Mouse (Mus musculus) forebrain, embryonic 14.5 days (tissue): ENCODE data around the gene Rdh9. TPM values are rescaled to one million over a fixed set of nuclear protein-coding genes. Genes with fewer than 3 reads are reported as not detected.
A peak's percentile ranks its signal among the peaks of the same experiment; 100 is the strongest.

Experiments
- ATAC-seq: fragments of 200-750 bp; cut with Nextera tagmentation; 2 replicates; pipeline ENCODE4 v1.8.0; 2017; ENCODE audit warnings: mild to moderate bottlenecking, moderate library complexity
- DNase-seq: peaks from one replicate; pipeline ENCODE4 v3.0.0-alpha.2; 2015; ENCODE audit warnings: low spot score
- H3K27ac ChIP-seq: fragments of 300-500 bp; sonication (generic); 2 replicates; pipeline ENCODE4 v1.5.1; 2014; ENCODE audit warnings: low read depth, mild to moderate bottlenecking, control low read depth, low read length, moderate library complexity
- H3K27me3 ChIP-seq: fragments of 300-500 bp; sonication (generic); replicated peaks from 2 replicates; pipeline ENCODE4 v1.6.1; 2014; ENCODE audit warnings: low read length, control low read depth, mixed read lengths; ENCODE audit not compliant: control insufficient read depth, insufficient read depth
- H3K36me3 ChIP-seq: fragments of 300-500 bp; sonication (generic); 2 replicates; pipeline ENCODE4 v1.6.1; 2014; ENCODE audit warnings: low read length, control low read depth; ENCODE audit not compliant: control insufficient read depth, insufficient read depth
- H3K4me1 ChIP-seq: fragments of 300-500 bp; sonication (generic); 2 replicates; pipeline ENCODE4 v1.6.1; 2014; ENCODE audit warnings: antibody characterized with exemption, low read length, control low read depth; ENCODE audit not compliant: control insufficient read depth, insufficient read depth
- H3K4me2 ChIP-seq: fragments of 300-500 bp; sonication (generic); 2 replicates; pipeline ENCODE4 v1.6.1; 2014; ENCODE audit warnings: mild to moderate bottlenecking, control low read depth, low read length
- H3K4me3 ChIP-seq: fragments of 300-500 bp; sonication (generic); 2 replicates; pipeline ENCODE4 v1.5.1; 2014; ENCODE audit warnings: low read depth, low read length, control low read depth
- H3K9ac ChIP-seq: fragments of 300-500 bp; sonication (generic); 2 replicates; pipeline ENCODE4 v1.6.1; 2014; ENCODE audit warnings: mild to moderate bottlenecking, low read length, control low read depth, moderate library complexity
- H3K9me3 ChIP-seq: fragments of 300-500 bp; sonication (generic); replicated peaks from 2 replicates; pipeline ENCODE4 v1.6.1; 2016; ENCODE audit warnings: low read length, control low read depth, mixed read lengths; ENCODE audit not compliant: control insufficient read depth
- WGBS: fragments of 180-500 bp; shearing (Covaris S2); extraction: QIAGEN DNeasy Blood & Tissue Kit; methylation state at CpG from one replicate; pipeline ENCODE4 v1.1.7; 2014; 5-methylcytosine and 5-hydroxymethylcytosine counted together
- polyA plus RNA-seq: library from polyadenylated mRNA; unstranded; fragments of >200 nt; fragmentation: Nextera tagmentation; extraction: Ambion mirVana; gene quantifications from 2 replicates; pipeline ENCODE4 v1.2.1, GENCODE M21; 2014

Rdh9 gene
- polyA plus RNA-seq: 0.08 and 0.12 TPM in 2 replicates

DNA sequence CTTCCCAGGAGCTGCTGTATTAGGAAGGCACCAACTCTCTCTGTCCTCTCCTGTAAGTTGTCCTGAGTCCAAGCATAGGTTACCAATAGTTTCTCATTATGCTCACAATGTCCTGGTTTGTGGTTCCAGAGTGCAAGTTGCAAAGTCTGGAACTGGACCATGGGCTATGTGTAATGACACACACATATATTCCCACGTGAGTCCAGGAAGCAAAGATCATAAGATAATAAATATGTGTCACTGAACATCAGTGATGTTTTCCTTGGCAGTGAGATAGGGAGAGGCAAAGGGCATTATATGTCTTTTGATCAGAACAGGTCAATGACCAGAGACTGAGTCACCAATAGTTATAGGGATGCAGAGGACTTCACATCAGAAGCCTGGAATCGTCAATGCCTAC is at the start of gene Rdh9:
TSS of gene Rdh9 (plus strand) at position 376 of the 400 bp plus-strand sequence.
- Histone ChIP-seq H3K27me3 (no peaks in the 10 kb centered on the region), H3K4me1 (no peaks in the 10 kb centered on the region), H3K4me3 (no peak within 1 kb of the TSS), H3K9me3 (no peaks in the 10 kb centered on the region), H3K27ac (no peak within 1 kb of the TSS), H3K4me2 (no peak within 1 kb of the TSS), H3K9ac (no peak within 1 kb of the TSS), H3K36me3 (no peaks in the 10 kb centered on the region)
- ATAC-seq: no peak
- 81% methylated on average over 2 of the region's 2 CpGs for WGBS
- no peak for DNase-seq

DNA sequence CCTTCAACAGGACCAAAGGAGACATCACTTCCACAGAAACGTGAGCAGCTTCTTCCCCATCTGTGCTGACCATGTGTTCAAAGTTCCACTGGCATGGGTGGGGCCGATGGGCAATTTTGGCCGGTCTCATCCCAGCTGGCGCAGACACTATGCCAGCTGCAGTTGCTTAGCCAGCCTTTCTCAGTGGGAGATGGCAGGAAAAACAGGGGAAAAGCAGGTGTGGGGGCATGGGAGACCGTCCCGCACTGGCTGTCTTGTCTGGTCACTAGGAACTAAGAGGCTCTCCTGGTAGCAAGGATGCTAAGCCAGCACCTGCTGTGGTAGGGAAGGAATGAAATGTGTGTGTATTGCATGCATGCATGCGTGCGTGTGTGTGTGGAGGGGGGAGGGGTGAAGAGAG is 47.7 kb upstream of the Rdh9 start:
- Histone ChIP-seq H3K36me3 (no peaks in the 10 kb centered on the region), H3K9ac (no peak overlapping the region), H3K9me3 (no peaks in the 10 kb centered on the region), H3K27me3 (no peaks in the 10 kb centered on the region; the same call in 1 of the 2 replicates), H3K4me2 (no peak overlapping the region), H3K4me3 (no peak overlapping the region), H3K27ac (no peak overlapping the region), H3K4me1 (peaks cover 7% of the 10 kb centered on the region; the same call in 1 of the 2 replicates)
- WGBS: 74% methylated on average over 8 of the region's 8 CpGs
- ATAC-seq: no peak
- no peak for DNase-seq

DNA sequence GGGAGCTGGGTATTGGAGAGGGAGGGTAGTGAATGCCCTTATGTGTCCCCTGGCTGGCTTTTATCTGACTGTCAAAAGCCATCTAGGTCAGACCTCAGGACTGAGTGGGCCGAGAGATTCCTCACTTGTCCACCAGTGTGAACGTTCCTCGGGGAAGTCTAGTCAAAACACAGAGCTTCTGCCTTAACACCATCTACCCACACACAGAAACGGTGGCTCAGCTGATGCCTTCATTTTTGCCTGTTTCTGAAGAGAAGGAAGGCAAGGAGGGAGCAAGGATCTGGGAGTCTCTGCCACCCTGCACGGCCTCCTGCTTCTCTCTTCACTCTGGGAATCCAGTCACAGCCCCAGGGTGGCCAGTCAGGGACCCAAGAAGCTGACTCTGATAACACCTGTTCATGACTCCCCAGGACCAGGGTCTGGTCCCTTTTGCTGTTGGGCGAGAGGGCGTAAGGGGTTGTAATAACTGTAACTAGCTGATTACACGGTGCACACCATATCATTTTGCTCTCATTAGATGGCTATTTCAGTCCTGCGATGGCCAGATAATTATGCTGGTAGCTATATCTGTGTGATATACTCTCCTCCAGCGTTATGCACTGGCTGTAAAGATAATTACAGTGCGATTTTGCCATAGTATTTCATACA is 45.8 kb upstream of the Rdh9 start:
- 49% methylated on average over 11 of the region's 11 CpGs for WGBS

DNA sequence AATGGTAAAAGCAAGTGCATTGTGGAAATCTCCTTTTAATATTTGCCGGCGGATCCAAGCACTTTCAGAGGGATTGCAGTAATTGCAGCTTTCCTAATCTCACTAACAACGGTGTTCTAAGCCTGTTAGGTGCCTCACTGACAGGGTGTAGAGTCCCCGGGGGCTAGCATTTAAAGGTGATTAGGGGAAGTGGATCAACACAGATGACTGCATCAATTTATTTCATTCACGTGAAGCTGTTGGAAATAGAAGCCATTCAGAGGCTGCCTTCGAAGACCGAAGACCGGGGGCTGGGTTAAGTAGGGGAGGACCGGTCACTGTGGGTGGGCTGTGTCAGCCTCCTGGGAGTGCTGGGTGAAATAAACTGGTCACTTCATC is 45.3 kb upstream of the Rdh9 start:
- Histone ChIP-seq H3K4me2 (no peak overlapping the region), H3K9me3 (no peaks in the 10 kb centered on the region), H3K9ac (peak overlapping the region; percentile 2; the same call in 1 of the 2 replicates), H3K4me1 (peaks cover 7% of the 10 kb centered on the region; the same call in 1 of the 2 replicates), H3K4me3 (no peak overlapping the region), H3K27me3 (no peaks in the 10 kb centered on the region; the same call in 1 of the 2 replicates), H3K36me3 (no peaks in the 10 kb centered on the region), H3K27ac (no peak overlapping the region)
- ATAC-seq (no peak), DNase-seq (no peak)
- 5% methylated on average over 9 of the region's 9 CpGs for WGBS

More for the DNA sequence above, 45.8 kb upstream of the Rdh9 start:
- H3K4me2 ChIP-seq: no peak overlapping the region
- no peaks in the 10 kb centered on the region for H3K9me3 ChIP-seq
- H3K27ac ChIP-seq: no peak overlapping the region
- no peak for ATAC-seq
- no peaks in the 10 kb centered on the region for H3K36me3 ChIP-seq
- DNase-seq: no peak
- no peak overlapping the region for H3K4me3 ChIP-seq
- H3K4me1 ChIP-seq: peaks cover 7% of the 10 kb centered on the region; the same call in 1 of the 2 replicates
- 0 out of 2 replicates have a peak overlapping the region, but pooled peaks have one; percentile 2 for H3K9ac ChIP-seq
- no peaks in the 10 kb centered on the region; the same call in 1 of the 2 replicates for H3K27me3 ChIP-seq

DNA sequence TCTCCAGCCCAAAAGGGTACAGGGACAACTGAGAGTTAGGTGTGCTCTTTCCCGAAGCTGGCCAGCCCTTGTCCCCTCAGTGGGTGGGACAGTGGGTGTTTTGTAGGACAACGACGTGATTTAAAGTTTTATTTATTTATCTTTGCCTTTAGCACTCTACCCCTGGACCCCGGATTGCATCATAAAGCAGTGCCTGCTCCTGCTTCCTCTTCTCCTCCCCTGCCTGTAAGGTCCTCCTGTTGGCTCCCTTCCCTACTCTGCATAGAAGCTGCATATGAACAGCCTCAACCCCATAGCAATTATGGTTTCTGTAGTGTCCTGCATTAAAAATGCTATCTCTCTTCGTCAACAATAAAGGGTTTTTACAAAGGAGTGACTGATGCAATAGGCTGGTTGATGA is 44.8 kb upstream of the Rdh9 start:
- peaks cover 7% of the 10 kb centered on the region; the same call in 1 of the 2 replicates for H3K4me1 ChIP-seq
- H3K27ac ChIP-seq: no peak overlapping the region
- 32% methylated on average over 5 of the region's 5 CpGs for WGBS
- no peak overlapping the region for H3K4me2 ChIP-seq
- no peaks in the 10 kb centered on the region for H3K36me3 ChIP-seq
- H3K9ac ChIP-seq: peak overlapping the region; percentile 2; the same call in 1 of the 2 replicates
- no peaks in the 10 kb centered on the region for H3K9me3 ChIP-seq
- DNase-seq (no peak), ATAC-seq (no peak)
- no peak overlapping the region for H3K4me3 ChIP-seq
- no peaks in the 10 kb centered on the region; the same call in 1 of the 2 replicates for H3K27me3 ChIP-seq

DNA sequence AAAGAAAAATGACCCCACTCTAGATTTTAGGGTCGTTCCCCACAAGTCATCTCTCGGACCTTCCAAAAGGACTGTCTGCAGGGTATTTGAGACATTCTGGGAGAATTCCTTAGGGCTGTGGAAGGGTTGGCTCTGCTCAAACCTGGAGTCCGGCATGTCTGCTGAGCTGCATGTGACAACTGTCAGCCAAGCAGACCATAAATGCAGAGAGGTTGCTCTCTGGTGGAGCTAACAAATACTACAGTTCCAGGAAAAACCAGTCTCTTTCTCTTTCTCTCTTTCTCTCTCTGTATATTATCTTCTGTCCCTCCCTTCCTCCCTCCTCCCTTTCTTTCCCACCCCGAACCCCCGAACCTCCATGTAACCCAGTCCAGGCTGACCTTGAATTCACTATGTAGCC is 41.8 kb upstream of the Rdh9 start:
- Histone ChIP-seq H3K9me3 (no peaks in the 10 kb centered on the region), H3K27me3 (no peaks in the 10 kb centered on the region), H3K9ac (no peak overlapping the region), H3K4me3 (no peak overlapping the region), H3K4me2 (no peak overlapping the region), H3K36me3 (no peaks in the 10 kb centered on the region), H3K27ac (no peak overlapping the region), H3K4me1 (peaks cover 4% of the 10 kb centered on the region; the same call in 1 of the 2 replicates)
- WGBS: 59% methylated on average over 5 of the region's 5 CpGs
- ATAC-seq: no peak
- DNase-seq: peak; percentile 63

DNA sequence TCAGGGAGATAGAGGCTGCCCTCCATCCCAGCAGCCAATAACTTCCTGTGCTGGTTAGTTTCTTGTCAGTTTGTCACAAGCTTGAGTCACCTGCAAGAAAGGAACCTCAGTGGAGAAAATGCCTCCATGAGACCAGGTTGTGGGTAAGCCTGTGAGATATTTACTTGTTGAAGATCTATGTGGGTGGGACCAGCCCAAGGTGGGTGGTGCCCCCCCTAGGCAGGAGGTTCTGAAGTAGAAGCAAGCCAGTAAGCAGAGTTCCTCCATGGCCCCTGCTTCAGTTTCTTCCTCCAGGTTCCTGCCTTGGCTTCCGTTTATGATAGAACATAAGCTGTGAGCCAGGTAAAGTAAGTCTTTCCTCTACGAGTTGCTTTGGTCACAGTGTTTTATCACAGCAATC is 39.9 kb upstream of the Rdh9 start:
- H3K36me3 ChIP-seq: peaks cover under 1% of the 10 kb centered on the region
- ATAC-seq (no peak), DNase-seq (no peak)
- 70% methylated on average over 2 of the region's 2 CpGs for WGBS
- H3K9ac ChIP-seq: no peak overlapping the region
- no peak overlapping the region for H3K4me2 ChIP-seq
- no peak overlapping the region for H3K27ac ChIP-seq
- H3K27me3 ChIP-seq: no peaks in the 10 kb centered on the region
- H3K4me3 ChIP-seq: no peak overlapping the region
- peaks cover 9% of the 10 kb centered on the region for H3K4me1 ChIP-seq
- H3K9me3 ChIP-seq: no peaks in the 10 kb centered on the region

DNA sequence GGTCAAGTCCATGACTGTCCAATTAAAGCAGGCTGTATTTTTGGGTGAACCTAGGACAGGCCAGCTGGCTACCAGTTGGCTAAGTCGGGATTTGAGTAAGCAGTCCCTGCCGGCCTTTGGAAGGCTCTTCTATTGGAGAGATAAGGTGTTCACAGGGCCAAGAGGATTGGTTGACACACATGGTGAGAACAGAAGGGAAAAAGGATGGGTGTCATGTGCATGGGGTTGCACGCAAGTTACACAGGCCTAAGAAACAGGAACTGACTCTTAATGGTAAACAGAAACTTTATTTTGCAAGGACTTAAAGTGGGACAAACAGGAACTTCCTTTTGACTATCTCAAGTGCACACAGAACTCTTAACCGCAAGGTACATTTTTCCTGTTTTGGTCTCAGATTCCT is 39.3 kb upstream of the Rdh9 start:
- H3K4me2 ChIP-seq: no peak overlapping the region
- 76% methylated on average over 4 of the region's 4 CpGs for WGBS
- ATAC-seq (no peak), DNase-seq (no peak)
- no peaks in the 10 kb centered on the region for H3K9me3 ChIP-seq
- peaks cover 9% of the 10 kb centered on the region for H3K4me1 ChIP-seq
- H3K27me3 ChIP-seq: no peaks in the 10 kb centered on the region
- no peak overlapping the region for H3K9ac ChIP-seq
- H3K4me3 ChIP-seq: no peak overlapping the region
- H3K27ac ChIP-seq: no peak overlapping the region
- peaks cover 7% of the 10 kb centered on the region for H3K36me3 ChIP-seq

DNA sequence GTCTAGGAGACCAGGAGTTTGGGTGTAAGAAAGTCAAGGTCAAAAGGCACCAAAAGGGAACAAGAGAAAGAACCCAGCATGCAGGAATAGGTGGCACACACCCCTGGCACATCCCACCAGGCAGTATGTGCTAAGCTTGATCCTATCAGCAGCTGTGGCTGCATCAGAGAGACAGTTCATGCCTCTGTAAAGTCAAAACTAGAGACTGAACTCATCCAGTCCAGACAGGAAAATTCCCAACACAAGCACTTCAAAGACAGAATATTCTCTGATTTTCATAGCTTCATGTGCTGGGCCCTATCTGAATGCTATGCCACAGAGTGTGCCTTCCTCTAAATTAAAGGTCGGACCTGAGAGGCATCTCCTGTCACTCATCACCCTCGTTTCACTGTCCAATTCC is 38.6 kb upstream of the Rdh9 start:
- no peak overlapping the region for H3K9ac ChIP-seq
- peaks cover 14% of the 10 kb centered on the region for H3K36me3 ChIP-seq
- DNase-seq (no peak), ATAC-seq (no peak)
- H3K9me3 ChIP-seq: no peaks in the 10 kb centered on the region
- 30% methylated on average over 2 of the region's 2 CpGs for WGBS
- no peak overlapping the region for H3K4me3 ChIP-seq
- peaks cover 9% of the 10 kb centered on the region for H3K4me1 ChIP-seq
- no peaks in the 10 kb centered on the region for H3K27me3 ChIP-seq
- H3K27ac ChIP-seq: no peak overlapping the region
- H3K4me2 ChIP-seq: no peak overlapping the region
